Mouse (Mus musculus): ENCODE data around the gene Ppm1g. TPM values are rescaled to one million over a fixed set of nuclear protein-coding genes. Genes with fewer than 3 reads are reported as not detected.

Ppm1g gene
- total and polyA plus RNA-seq, 3 experiments: 26.6 to 60.8 (median 51.1) TPM

DNA sequence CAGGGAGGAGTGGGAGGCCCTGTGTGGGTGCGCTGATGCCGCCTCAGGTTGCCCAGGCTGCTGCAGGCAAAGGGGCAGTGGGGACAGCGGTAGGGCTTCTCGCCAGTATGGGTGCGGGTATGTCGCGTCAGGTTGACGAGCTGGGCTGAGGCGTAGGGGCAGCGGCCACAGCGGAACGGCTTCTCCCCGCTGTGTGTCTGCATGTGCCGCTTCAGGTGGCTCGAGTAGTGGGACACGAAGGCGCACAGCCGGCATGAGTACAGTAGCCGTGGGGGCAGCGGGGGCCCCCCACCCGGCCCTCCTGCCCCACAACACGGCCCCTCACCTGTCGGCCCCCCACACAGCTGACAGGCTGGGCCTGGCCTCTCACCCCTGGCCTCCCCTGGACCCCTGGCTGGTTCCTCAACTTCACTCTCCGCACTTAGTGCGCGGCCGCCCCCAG, 20.1 kb downstream of the Ppm1g start:
- intact Hi-C loops (cut with DNase I): loop anchor here (10.0 kb wide), 1 partner anchor 254 kb away; the partner anchor contains the start of gene Zfp512
- H3K36me3 ChIP-seq (ENCODE audit: control insufficient read depth, insufficient read depth, low read length): no peaks in the 10 kb centered on the region
- no peaks in the 10 kb centered on the region; the same call in 1 of the 2 replicates for H3K79me2 ChIP-seq (replicated peaks; ENCODE audit: control insufficient read depth, insufficient read depth, low read length)
- H3K4me3 ChIP-seq: no peak overlapping the region
- H3K27ac ChIP-seq: no peak overlapping the region
- H3K27me3 ChIP-seq (ENCODE audit: control insufficient read depth, insufficient read depth, low read length): no peaks in the 10 kb centered on the region
- TF ChIP-seq POLR2A (IDR thresholded peaks at IDR 0.05; ENCODE audit: insufficient read depth, low read depth, low read length): peak; percentile 8; the same call in 1 of the 2 replicates
- TF ChIP-seq CTCF (IDR thresholded peaks at IDR 0.05): no peak
- no peak for TF ChIP-seq EP300 (IDR thresholded peaks at IDR 0.05; ENCODE audit: insufficient read depth, low read depth, low read length)
- H3K4me1 ChIP-seq (ENCODE audit: control insufficient read depth, insufficient read depth, low read length): peaks cover 1% of the 10 kb centered on the region; the same call in 1 of the 2 replicates
- WGBS: 88% methylated on average over 27 of the region's 27 CpGs
- H3K9ac ChIP-seq (ENCODE audit: low read depth, low read length): no peak overlapping the region
- peak in 1 of 2 experiments; percentile 32 for DNase-seq

DNA sequence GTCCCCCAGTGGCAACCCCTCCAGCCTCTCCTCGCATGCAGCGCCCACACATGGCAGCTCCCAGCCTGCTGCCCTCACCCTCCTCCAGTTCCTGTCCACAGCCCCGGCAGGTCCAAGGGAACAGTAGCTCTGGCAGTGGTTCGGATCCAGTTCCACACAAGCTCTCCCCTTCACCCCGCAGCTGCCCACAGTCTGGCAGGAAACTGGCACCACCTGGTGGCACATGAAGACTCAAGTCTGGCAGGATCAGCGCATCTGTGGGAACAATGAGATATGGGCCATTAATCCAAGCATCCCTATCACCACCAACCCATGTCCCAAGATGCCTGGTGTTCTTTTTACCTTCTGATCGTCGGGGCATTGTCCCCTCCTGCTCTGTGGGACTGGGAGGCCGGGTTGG, 20.6 kb downstream of the Ppm1g start:
- TF ChIP-seq EP300 (IDR thresholded peaks at IDR 0.05; ENCODE audit: insufficient read depth, low read depth, low read length): 0 out of 2 replicates have a peak, but pooled peaks have one; percentile 19
- TF ChIP-seq POLR2A (IDR thresholded peaks at IDR 0.05; ENCODE audit: insufficient read depth, low read depth, low read length): peak; percentile 28; the same call in 1 of the 2 replicates
- TF ChIP-seq CTCF (IDR thresholded peaks at IDR 0.05): no peak
- 68% methylated on average over 9 of the region's 9 CpGs for WGBS
- peaks cover 1% of the 10 kb centered on the region; the same call in 1 of the 2 replicates for H3K4me1 ChIP-seq (ENCODE audit: control insufficient read depth, insufficient read depth, low read length)
- H3K4me3 ChIP-seq: no peak overlapping the region
- no peak overlapping the region for H3K27ac ChIP-seq
- H3K36me3 ChIP-seq (ENCODE audit: control insufficient read depth, insufficient read depth, low read length): no peaks in the 10 kb centered on the region; the same call in 1 of the 2 replicates
- no peaks in the 10 kb centered on the region; the same call in 1 of the 2 replicates for H3K79me2 ChIP-seq (replicated peaks; ENCODE audit: control insufficient read depth, insufficient read depth, low read length)
- intact Hi-C loops (cut with DNase I): loop anchor here (10.0 kb wide), 1 partner anchor 255 kb away; the partner anchor contains the start of gene Zfp512
- DNase-seq: no peak
- no peak overlapping the region for H3K9ac ChIP-seq (ENCODE audit: low read depth, low read length)
- no peaks in the 10 kb centered on the region for H3K27me3 ChIP-seq (ENCODE audit: control insufficient read depth, insufficient read depth, low read length)

DNA sequence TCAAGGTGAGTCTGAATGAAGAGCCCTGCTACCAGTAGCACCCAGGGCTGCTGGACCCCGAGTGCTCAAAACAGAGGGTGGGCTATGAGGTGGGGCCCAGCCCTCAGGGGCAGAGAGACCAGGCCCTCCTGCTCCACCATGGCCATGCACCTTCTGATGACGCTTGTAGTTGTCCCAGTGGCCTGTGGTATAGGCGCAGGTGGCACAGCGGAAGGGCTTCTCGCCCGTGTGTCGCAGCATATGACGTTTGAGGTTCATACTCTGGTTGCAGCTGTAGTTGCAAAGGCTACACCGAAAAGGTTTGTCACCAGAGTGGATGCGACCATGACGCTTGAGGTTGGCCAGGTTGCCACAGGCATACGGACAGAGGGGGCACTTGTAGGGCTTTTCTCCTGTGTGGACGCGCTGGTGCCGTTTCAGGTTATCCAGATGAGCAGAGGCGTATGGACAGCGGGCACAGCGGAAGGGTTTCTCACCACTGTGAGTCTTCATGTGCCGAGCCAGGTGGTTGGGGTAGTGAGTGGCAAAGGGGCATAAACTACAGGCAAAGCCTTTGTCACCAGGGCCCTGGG, 21.1 kb downstream of the Ppm1g start:
- Histone ChIP-seq H3K4me3 (no peak overlapping the region), H3K36me3 (ENCODE audit: control insufficient read depth, insufficient read depth, low read length) (no peaks in the 10 kb centered on the region; the same call in 1 of the 2 replicates), H3K9ac (ENCODE audit: low read depth, low read length) (no peak overlapping the region), H3K4me1 (ENCODE audit: control insufficient read depth, insufficient read depth, low read length) (peaks cover 1% of the 10 kb centered on the region; the same call in 1 of the 2 replicates), H3K79me2 (replicated peaks; ENCODE audit: control insufficient read depth, insufficient read depth, low read length) (no peaks in the 10 kb centered on the region; the same call in 1 of the 2 replicates), H3K27ac (no peak overlapping the region), H3K27me3 (ENCODE audit: control insufficient read depth, insufficient read depth, low read length) (no peaks in the 10 kb centered on the region)
- intact Hi-C loops (cut with DNase I): no loop called here
- TF ChIP-seq EP300 (IDR thresholded peaks at IDR 0.05; ENCODE audit: insufficient read depth, low read depth, low read length) (no peak), POLR2A (IDR thresholded peaks at IDR 0.05; ENCODE audit: insufficient read depth, low read depth, low read length) (no peak), CTCF (IDR thresholded peaks at IDR 0.05) (no peak)
- no peak for DNase-seq
- 88% methylated on average over 19 of the region's 19 CpGs for WGBS

DNA sequence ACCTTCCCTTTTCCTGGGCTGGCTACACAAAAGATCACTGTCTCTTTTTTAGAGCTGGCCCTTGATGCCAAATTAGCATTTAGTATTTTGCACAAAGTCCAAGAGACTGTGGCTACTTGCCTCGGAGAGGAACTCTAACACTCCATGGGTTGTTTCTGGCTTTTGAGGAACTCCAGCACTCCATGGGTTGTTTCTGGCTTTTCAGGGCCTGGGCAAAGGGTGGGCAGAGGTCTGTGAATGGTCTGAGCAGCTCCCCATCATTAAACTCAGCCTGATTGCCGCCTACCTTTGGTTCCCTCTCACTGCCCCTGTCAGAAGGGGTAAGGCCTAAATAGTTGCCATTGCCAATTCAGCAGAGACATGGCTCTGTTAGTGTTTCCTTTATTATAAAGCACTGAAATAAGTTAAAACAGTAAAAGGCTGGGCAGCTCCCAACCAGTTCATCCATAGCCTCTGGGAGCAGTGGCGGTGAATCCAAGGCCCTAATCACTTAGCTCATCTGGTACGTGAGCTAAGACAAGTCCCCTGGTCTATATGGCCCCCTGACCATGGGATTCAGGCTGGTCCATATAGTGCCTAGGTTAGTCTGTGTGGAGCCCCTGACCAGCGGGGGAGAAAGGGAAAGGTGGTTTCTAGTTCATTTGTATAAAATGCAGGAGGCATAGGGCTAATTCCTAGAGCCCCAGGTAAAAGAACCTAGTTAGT, 21.7 kb downstream of the Ppm1g start:
- TF ChIP-seq EP300 (IDR thresholded peaks at IDR 0.05; ENCODE audit: insufficient read depth, low read depth, low read length): no peak
- no peak for TF ChIP-seq POLR2A (IDR thresholded peaks at IDR 0.05; ENCODE audit: insufficient read depth, low read depth, low read length)
- TF ChIP-seq CTCF (IDR thresholded peaks at IDR 0.05): no peak
- no peak overlapping the region for H3K9ac ChIP-seq (ENCODE audit: low read depth, low read length)
- H3K4me3 ChIP-seq: no peak overlapping the region
- 75% methylated on average over 5 of the region's 5 CpGs for WGBS
- no peak for DNase-seq
- intact Hi-C loops (cut with DNase I): no loop called here
- no peak overlapping the region for H3K27ac ChIP-seq
- no peaks in the 10 kb centered on the region for H3K27me3 ChIP-seq (ENCODE audit: control insufficient read depth, insufficient read depth, low read length)
- peaks cover 1% of the 10 kb centered on the region; the same call in 1 of the 2 replicates for H3K4me1 ChIP-seq (ENCODE audit: control insufficient read depth, insufficient read depth, low read length)
- no peaks in the 10 kb centered on the region; the same call in 1 of the 2 replicates for H3K79me2 ChIP-seq (replicated peaks; ENCODE audit: control insufficient read depth, insufficient read depth, low read length)
- H3K36me3 ChIP-seq (ENCODE audit: control insufficient read depth, insufficient read depth, low read length): peaks cover 6% of the 10 kb centered on the region

DNA sequence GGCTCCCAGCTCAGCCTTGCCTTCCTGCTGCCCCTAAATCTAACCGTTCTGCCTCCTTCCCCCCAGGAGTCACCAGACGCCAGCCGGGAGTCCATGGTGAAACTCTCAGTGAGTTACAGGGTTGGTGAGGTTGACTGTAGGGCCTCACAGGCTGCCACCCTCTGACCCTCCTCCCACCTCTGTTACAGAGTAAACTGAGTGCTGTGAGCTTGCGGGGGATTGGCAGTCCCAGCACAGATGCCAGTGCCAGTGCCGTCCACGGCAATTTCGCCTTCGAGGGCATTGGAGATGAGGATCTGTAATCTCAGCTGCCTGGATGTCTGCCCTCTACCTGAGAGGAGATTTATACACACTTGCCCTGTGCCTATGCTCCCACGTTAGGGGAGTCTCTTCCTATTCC, 22.3 kb downstream of the Ppm1g start:
- Histone ChIP-seq H3K4me3 (no peak overlapping the region), H3K36me3 (ENCODE audit: control insufficient read depth, insufficient read depth, low read length) (peaks cover 6% of the 10 kb centered on the region), H3K27ac (no peak overlapping the region), H3K79me2 (replicated peaks; ENCODE audit: control insufficient read depth, insufficient read depth, low read length) (no peaks in the 10 kb centered on the region; the same call in 1 of the 2 replicates), H3K9ac (ENCODE audit: low read depth, low read length) (no peak overlapping the region), H3K4me1 (ENCODE audit: control insufficient read depth, insufficient read depth, low read length) (peaks cover 1% of the 10 kb centered on the region; the same call in 1 of the 2 replicates), H3K27me3 (ENCODE audit: control insufficient read depth, insufficient read depth, low read length) (no peaks in the 10 kb centered on the region)
- no peak for DNase-seq
- TF ChIP-seq EP300 (IDR thresholded peaks at IDR 0.05; ENCODE audit: insufficient read depth, low read depth, low read length) (no peak), POLR2A (IDR thresholded peaks at IDR 0.05; ENCODE audit: insufficient read depth, low read depth, low read length) (0 out of 2 replicates have a peak, but pooled peaks have one; percentile 25)
- intact Hi-C loops (cut with DNase I): no loop called here
- 74% methylated on average over 9 of the region's 9 CpGs for WGBS

Measured in heart, adult 2 months (tissue).